Mouse (Mus musculus) forebrain, postnatal 0 days (tissue): Measurements from ENCODE around the gene Abl1. TPM values are rescaled to one million over a fixed set of nuclear protein-coding genes. Genes with fewer than 3 reads are reported as not detected.

Source experiments
- ATAC-seq: fragments of 200-750 bp; cut with Nextera tagmentation; 2 replicates; pipeline ENCODE4 v1.8.0; 2017; ENCODE audit warnings: mild to moderate bottlenecking, moderate library complexity
- DNase-seq: peaks from one replicate; pipeline ENCODE4 v3.0.0-alpha.2; 2015
- H3K27ac ChIP-seq: fragments of 300-500 bp; sonication (generic); 2 replicates; pipeline ENCODE4 v1.5.1; 2014; ENCODE audit warnings: low read depth, mild to moderate bottlenecking, antibody characterized with exemption, low read length, moderate library complexity, mixed read lengths
- H3K27me3 ChIP-seq: fragments of 300-500 bp; sonication (generic); 2 replicates; pipeline ENCODE4 v1.6.1; 2014; ENCODE audit warnings: mild to moderate bottlenecking, low read length, mixed read lengths; ENCODE audit not compliant: insufficient read depth
- H3K36me3 ChIP-seq: fragments of 300-500 bp; sonication (generic); 2 replicates; pipeline ENCODE4 v1.6.1; 2014; ENCODE audit warnings: mild to moderate bottlenecking, moderate library complexity; ENCODE audit not compliant: insufficient read depth
- H3K4me1 ChIP-seq: fragments of 300-500 bp; sonication (generic); 2 replicates; pipeline ENCODE4 v1.6.1; 2014; ENCODE audit warnings: antibody characterized with exemption; ENCODE audit not compliant: insufficient read depth
- H3K4me2 ChIP-seq: fragments of 300-500 bp; sonication (generic); 2 replicates; pipeline ENCODE4 v1.6.1; 2014; ENCODE audit warnings: low read depth, mild to moderate bottlenecking, moderate library complexity
- H3K4me3 ChIP-seq: fragments of 300-500 bp; sonication (generic); 2 replicates; pipeline ENCODE4 v1.5.1; 2014; ENCODE audit warnings: low read depth, low read length, mixed read lengths
- H3K9ac ChIP-seq: fragments of 300-500 bp; sonication (generic); 2 replicates; pipeline ENCODE4 v1.6.1; 2014; ENCODE audit warnings: mild to moderate bottlenecking
- H3K9me3 ChIP-seq: fragments of 300-500 bp; sonication (generic); 2 replicates; pipeline ENCODE4 v1.6.1; 2016; ENCODE audit warnings: low read length
- CTCF ChIP-seq: sonication (generic); IDR thresholded peaks from 2 replicates; pipeline ENCODE4 v1.5.1; 2016; ENCODE audit warnings: antibody characterized with exemption, control low read depth, low read depth
- WGBS: fragments of 180-500 bp; shearing (Covaris S2); extraction: QIAGEN DNeasy Blood & Tissue Kit; methylation state at CpG from one replicate; pipeline ENCODE4 v1.1.7; 2014; 5-methylcytosine and 5-hydroxymethylcytosine counted together
- polyA plus RNA-seq: library from polyadenylated mRNA; unstranded; fragments of >200 nt; fragmentation: Nextera tagmentation; extraction: Ambion mirVana; gene quantifications from 2 replicates; pipeline ENCODE4 v1.2.1, GENCODE M21; 2015
- total RNA-seq: library from RNA; depleted of rRNA; stranded (reverse); fragments of >200 nt; gene quantifications from 2 replicates; pipeline ENCODE4 v1.2.3, GENCODE M21; 2014

The Abl1 gene
- total and polyA plus RNA-seq, 2 experiments from 2014 or later, result 12.4 to 54.0 TPM

DNA sequence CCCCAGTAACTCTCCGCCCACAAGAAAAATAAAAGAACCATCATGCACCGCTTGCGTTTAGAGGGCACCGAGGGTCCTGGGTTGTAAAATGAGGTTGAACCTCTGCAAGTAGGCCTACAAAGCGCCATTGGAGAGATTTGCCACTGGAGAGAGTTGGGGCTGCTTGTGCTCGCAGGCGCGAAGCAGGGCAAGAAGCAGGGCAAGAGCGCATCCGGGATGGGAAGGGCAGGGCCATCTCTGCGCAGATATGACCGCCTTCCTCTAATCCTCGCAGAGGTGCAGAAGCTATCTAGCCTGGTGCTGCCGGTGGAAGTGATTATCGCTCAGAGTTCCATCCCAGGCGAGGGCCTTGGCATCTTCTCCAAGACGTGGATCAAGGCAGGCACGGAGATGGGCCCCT lies 46.2 kb upstream of the Abl1 start:
- WGBS, result 7% methylated on average over 18 of the region's 18 CpGs
- Histone ChIP-seq H3K4me3 (no peak overlapping the region), H3K4me2 (no peak overlapping the region), H3K9me3 (no peaks in the 10 kb centered on the region), H3K9ac (no peak overlapping the region), H3K4me1 (no peaks in the 10 kb centered on the region), H3K36me3 (no peaks in the 10 kb centered on the region), H3K27me3 (peaks cover 61% of the 10 kb centered on the region), H3K27ac (no peak overlapping the region)
- no peak for TF ChIP-seq CTCF
- ATAC-seq, result no peak
- no peak for DNase-seq

DNA sequence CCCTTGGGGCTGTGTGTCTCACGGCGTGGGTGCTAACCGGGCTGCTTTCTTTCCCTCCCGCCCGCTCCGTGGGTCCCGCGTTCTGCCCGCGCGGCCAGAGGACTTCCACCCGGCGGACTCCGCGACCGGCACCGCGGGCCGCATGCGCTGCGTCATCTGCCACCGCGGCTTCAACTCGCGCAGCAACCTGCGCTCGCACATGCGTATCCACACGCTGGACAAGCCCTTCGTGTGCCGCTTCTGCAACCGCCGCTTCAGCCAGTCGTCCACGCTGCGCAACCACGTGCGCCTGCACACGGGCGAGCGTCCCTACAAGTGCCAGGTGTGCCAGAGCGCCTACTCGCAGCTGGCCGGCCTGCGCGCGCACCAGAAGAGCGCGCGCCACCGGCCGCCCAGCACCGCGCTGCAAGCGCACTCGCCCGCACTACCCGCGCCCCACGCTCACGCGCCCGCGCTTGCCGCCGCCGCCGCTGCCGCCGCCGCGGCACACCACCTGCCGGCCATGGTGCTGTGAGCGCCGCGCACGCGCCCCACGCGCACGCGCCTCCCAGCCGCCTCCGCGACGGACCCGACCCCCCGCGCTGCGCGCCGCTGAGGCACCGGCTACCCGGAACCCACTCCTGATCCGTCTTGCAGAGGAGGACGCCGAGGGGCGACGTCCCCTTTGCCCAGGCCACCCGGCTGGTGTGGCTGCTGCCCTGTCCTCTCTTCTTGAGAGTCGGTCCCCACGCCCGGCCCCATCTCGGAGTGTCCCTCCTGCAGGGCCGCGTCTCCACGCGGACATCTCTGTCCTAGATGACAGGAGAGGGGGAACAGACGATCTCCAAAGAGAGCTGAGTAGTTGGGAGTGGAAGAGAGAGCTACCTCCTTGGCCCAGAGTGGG lies 34.0 kb upstream of the Abl1 start:
- no peak overlapping the region for H3K27ac ChIP-seq
- no peaks in the 10 kb centered on the region for H3K4me1 ChIP-seq
- ATAC-seq (peak; percentile 86), DNase-seq (peak; percentile 86)
- peak overlapping the region; percentile 53 for H3K4me3 ChIP-seq
- WGBS, result 1% methylated on average over 76 of the region's 109 CpGs
- no peaks in the 10 kb centered on the region for H3K9me3 ChIP-seq
- H3K9ac ChIP-seq, result peak overlapping the region; percentile 54
- no peaks in the 10 kb centered on the region for H3K36me3 ChIP-seq
- peaks cover 37% of the 10 kb centered on the region for H3K27me3 ChIP-seq
- TF ChIP-seq CTCF, result no peak
- H3K4me2 ChIP-seq, result peak overlapping the region; percentile 89

DNA sequence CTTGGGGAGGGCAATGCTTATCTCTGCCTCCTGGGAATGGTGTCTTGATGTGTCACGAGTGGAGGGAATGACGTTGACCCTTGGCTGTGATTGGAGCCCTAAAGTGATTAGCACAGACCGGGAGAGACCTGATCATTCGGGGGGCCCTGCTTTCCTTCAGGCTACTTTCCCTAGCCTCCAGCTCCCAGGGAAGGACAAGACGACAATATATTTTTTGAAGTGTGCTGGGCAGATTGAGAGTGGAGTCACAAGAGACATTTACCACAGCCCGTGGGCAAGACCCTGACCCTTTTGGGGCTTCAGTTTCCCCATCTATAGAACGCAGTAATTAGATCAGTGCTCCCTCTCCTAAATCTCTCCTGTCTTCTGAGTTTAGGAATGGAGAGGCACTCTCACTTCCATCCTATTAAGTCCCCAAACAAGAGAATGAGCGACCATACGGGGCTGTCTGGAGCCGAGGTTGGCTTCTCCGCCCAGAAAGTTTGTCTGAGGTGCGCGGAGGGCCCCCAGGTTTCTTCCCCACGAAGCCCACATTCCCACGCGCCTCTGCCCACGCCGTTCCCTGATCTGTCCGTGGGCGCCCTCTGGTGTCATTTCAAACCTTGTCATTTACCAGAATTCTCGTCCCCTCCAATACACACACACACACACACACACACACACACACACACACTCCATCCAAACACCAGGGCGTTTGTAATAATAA lies 33.2 kb upstream of the Abl1 start:
- Histone ChIP-seq H3K36me3 (no peaks in the 10 kb centered on the region), H3K27ac (no peak overlapping the region), H3K9me3 (no peaks in the 10 kb centered on the region), H3K27me3 (peaks cover 30% of the 10 kb centered on the region), H3K9ac (peak overlapping the region; percentile 54; the same call in 1 of the 2 replicates), H3K4me1 (no peaks in the 10 kb centered on the region), H3K4me3 (peak overlapping the region; percentile 53), H3K4me2 (peak overlapping the region; percentile 89)
- ATAC-seq (no peak; the same call in 1 of the 2 replicates), DNase-seq (peak; percentile 80)
- WGBS, result 4% methylated on average over 22 of the region's 22 CpGs
- TF ChIP-seq CTCF, result peak; percentile 72

DNA sequence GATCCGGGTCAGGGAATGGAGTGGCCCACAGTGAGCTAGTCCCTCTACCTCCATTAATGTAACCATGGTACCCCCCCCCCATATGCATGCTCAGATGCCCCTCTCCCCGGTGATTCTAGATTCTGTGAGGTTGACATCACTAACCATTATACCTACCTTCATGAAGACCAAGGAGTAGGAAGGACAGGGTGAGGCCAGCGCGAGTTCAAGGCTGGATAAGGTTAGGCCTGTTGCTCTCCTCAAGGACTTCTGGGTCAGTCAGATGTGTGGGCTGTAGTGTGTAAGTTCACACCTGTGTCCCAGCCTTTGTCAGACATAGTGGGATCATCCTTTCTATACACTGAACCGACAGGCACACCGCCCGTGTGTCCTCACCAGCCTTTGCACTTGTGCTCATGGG lies 31.8 kb upstream of the Abl1 start:
- Histone ChIP-seq H3K4me3 (no peak overlapping the region), H3K9ac (no peak overlapping the region), H3K4me2 (no peak overlapping the region), H3K27me3 (peaks cover 29% of the 10 kb centered on the region), H3K27ac (no peak overlapping the region), H3K4me1 (no peaks in the 10 kb centered on the region), H3K9me3 (no peaks in the 10 kb centered on the region), H3K36me3 (no peaks in the 10 kb centered on the region)
- no peak for TF ChIP-seq CTCF
- DNase-seq (no peak), ATAC-seq (no peak)
- 85% methylated on average over 7 of the region's 7 CpGs for WGBS

DNA sequence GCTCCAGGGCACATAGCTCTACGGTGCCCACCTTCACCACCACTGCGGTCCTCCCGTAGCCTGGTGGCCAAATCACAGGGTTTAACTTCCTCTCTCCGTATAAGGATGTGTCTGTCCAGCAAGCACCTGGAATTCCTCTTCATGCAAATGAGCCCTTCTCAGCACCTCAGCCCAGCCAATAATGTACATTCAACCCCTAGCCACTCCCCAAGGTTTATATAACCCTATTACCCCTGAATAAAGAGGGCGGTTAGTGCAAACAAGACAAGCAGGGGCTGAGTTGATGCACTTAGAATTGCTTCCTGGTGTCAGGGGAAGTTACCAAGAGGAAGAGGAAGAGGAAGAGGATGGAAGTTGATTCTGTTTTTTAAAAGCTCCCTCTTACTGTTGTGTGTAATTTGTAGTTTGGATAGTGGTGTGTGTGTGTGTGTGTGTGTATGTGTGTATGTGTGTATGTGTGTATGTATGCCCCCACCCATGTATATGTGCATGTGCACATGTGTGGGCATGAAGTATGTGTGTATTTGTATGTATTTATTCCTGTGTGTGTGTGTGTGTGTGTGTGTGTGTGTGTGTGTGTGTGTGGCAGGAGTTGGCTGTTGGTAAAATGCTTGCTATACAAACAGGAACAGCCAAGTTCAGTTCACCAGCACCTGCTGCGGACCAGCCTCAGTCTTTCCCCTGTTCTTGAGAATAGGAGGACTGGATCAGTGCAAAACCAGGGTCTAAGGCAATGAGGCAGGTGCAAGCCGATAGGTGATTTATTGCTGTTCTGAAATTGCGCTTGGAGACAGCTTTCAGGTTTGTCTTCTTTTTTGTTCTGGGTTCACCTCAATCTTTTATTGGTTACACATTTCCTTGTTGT lies 25.0 kb upstream of the Abl1 start:
- H3K4me3 ChIP-seq, result no peak overlapping the region
- H3K27me3 ChIP-seq, result peaks cover 6% of the 10 kb centered on the region
- H3K4me1 ChIP-seq, result no peaks in the 10 kb centered on the region
- TF ChIP-seq CTCF, result no peak
- no peak overlapping the region for H3K27ac ChIP-seq
- DNase-seq (no peak), ATAC-seq (no peak)
- H3K9me3 ChIP-seq, result no peaks in the 10 kb centered on the region
- H3K4me2 ChIP-seq, result no peak overlapping the region
- no peaks in the 10 kb centered on the region for H3K36me3 ChIP-seq
- no peak overlapping the region for H3K9ac ChIP-seq
- 67% methylated on average over 8 of the region's 8 CpGs for WGBS

DNA sequence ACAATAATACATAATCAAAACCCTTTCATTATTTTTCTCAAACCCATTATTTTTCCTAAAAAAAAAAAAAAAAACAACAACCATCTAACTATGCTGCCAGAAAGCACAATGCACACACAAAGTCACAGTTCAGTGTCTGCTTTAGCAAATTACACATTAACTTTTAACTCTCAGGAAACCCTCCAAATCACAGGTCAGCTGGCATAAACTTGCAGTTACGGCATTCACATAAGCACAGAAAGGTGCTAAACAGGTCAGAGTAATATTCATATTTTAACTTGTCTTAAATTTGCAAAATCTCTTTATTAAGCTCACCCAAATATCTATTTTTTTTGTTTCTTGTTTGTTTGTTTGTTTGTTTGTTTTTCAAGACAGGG lies 24.4 kb upstream of the Abl1 start:
- no peak for TF ChIP-seq CTCF
- 98% methylated on average over 1 of the region's 1 CpGs for WGBS
- H3K4me2 ChIP-seq, result no peak overlapping the region
- ATAC-seq, result no peak
- no peak overlapping the region for H3K27ac ChIP-seq
- H3K9ac ChIP-seq, result no peak overlapping the region
- no peaks in the 10 kb centered on the region for H3K36me3 ChIP-seq
- H3K4me3 ChIP-seq, result no peak overlapping the region
- peaks cover 6% of the 10 kb centered on the region; the same call in 1 of the 2 replicates for H3K27me3 ChIP-seq
- no peak for DNase-seq
- no peaks in the 10 kb centered on the region for H3K4me1 ChIP-seq
- H3K9me3 ChIP-seq, result no peaks in the 10 kb centered on the region
